Mouse (Mus musculus) neutrophil, adult 65 days (primary cell): Measurements from ENCODE around the gene Vsir. TPM values are rescaled to one million over a fixed set of nuclear protein-coding genes. Genes with fewer than 3 reads are reported as not detected.

Experiments used
- total RNA-seq: library from RNA; stranded (reverse); gene quantifications from 2 replicates; pipeline ENCODE4 v1.2.4, GENCODE M21; 2023

Vsir gene
- 566 and 757 TPM in 2 replicates for total RNA-seq

DNA sequence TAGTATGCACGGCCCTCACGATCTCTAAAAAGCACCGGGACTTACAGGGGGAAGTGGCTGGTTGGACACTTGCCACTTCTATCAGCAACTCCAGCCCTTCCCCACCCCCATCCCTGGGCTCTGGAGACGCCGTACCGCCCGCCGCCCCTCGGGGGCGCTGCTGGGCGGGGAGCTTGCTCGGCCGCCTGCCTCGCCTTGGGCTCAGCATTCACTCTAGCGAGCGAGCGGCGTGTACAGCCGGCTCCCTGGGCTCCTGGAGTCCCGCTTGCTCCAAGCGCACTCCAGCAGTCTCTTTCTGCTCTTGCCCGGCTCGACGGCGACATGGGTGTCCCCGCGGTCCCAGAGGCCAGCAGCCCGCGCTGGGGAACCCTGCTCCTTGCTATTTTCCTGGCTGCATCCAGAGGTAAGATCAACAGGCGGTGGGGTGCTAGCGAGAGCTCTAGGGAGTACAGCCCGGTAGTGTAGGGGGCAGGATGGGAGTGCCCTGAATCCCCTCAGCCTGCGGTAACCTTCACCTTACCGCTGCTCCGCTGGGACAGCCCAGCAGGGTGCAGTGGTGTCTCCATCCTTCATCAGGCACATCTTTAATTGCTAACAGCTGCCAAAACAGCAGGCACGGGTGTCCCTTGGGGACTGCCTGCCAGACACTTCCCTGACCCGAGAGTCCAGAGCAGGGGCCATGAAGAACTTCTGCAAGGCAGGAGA, at the start of gene Vsir:
Gene Vsir (plus strand): TSS at position 151 of the 705 bp plus-strand sequence.

DNA sequence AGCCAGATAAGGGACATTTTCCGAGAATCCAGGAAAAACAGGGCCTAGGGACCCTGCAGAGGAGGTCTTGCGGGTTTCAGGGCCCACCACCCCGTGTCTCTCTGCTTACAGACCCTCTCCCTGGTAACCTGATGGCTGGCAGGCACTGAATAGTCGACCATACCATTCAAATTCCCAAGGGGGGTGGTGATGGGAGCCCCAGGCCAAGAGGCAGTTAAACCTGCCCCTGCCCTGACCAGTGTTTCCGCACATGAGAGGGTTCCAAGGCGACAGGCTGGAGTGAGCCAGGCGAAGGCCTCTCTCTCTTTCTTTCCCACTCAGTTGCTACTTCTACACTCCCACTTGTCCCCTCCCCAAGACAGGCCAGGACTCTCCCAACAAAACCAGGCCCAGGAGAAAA, 52.8 kb downstream of the Vsir start, which contains the start of gene Gm17455:
Gene Gm17455 (plus strand): TSS at position 278 of the 400 bp plus-strand sequence.

Other genes starting within 250 kb of the Vsir start
- 0.23 and 0.35 TPM in 2 replicates for gene Spock2, start 240.6 kb upstream of the Vsir start, total RNA-seq
- gene Chst3, start 127.6 kb upstream of the Vsir start, total RNA-seq: 0.25 and 2.0 TPM in 2 replicates
- 1,519 and 1,595 TPM in 2 replicates for gene Psap, start 69.2 kb upstream of the Vsir start, total RNA-seq
- gene Gm17455, start 52.9 kb downstream of the Vsir start, total RNA-seq: 2.9 and 6.6 TPM in 2 replicates